Mouse (Mus musculus) liver, embryonic 11.5 days (tissue): ENCODE data around the gene Ipo13. TPM values are rescaled to one million over a fixed set of nuclear protein-coding genes. Genes with fewer than 3 reads are reported as not detected.

Source experiments
- ATAC-seq: fragments of 200-750 bp; cut with Nextera tagmentation; replicated peaks from 2 replicates; pipeline ENCODE4 v1.8.0; 2017; ENCODE audit warnings: moderate number of reproducible peaks, mild to moderate bottlenecking, moderate TSS enrichment, moderate library complexity; ENCODE audit not compliant: low FRiP score
- DNase-seq: peaks from one replicate; pipeline ENCODE4 v3.0.0-alpha.2; 2017; ENCODE audit warnings: low spot score
- H3K27ac ChIP-seq: fragments of 300-500 bp; sonication (generic); 2 replicates; pipeline ENCODE4 v1.5.1; 2014; ENCODE audit warnings: mild to moderate bottlenecking, low read depth, low read length, control low read depth
- H3K27me3 ChIP-seq: fragments of 300-500 bp; sonication (generic); replicated peaks from 2 replicates; pipeline ENCODE4 v1.6.1; 2014; ENCODE audit warnings: low read length, mixed read lengths; ENCODE audit not compliant: control insufficient read depth, insufficient read depth
- H3K36me3 ChIP-seq: fragments of 300-500 bp; sonication (generic); 2 replicates; pipeline ENCODE4 v1.6.1; 2014; ENCODE audit warnings: mild to moderate bottlenecking, low read length, moderate library complexity, mixed read lengths; ENCODE audit not compliant: control insufficient read depth, insufficient read depth
- H3K4me1 ChIP-seq: fragments of 300-500 bp; sonication (generic); replicated peaks from 2 replicates; pipeline ENCODE4 v1.6.1; 2014; ENCODE audit warnings: low read length, mixed read lengths; ENCODE audit not compliant: control insufficient read depth, insufficient read depth
- H3K4me2 ChIP-seq: fragments of 300-500 bp; sonication (generic); 2 replicates; pipeline ENCODE4 v1.6.1; 2014; ENCODE audit warnings: mild to moderate bottlenecking, control low read depth, moderate library complexity
- H3K4me3 ChIP-seq: fragments of 300-500 bp; sonication (generic); 2 replicates; pipeline ENCODE4 v1.5.1; 2014; ENCODE audit warnings: low read depth, low read length, control low read depth
- H3K9ac ChIP-seq: fragments of 300-500 bp; sonication (generic); 2 replicates; pipeline ENCODE4 v1.6.1; 2014; ENCODE audit warnings: low read depth, low read length, control low read depth
- H3K9me3 ChIP-seq: fragments of 300-500 bp; sonication (generic); 2 replicates; pipeline ENCODE4 v1.6.1; 2016; ENCODE audit warnings: low read length, inconsistent platforms, mixed read lengths; ENCODE audit not compliant: control insufficient read depth
- WGBS: fragments of 180-500 bp; shearing (Covaris S2); extraction: QIAGEN DNeasy Blood & Tissue Kit; methylation state at CpG from one replicate; pipeline ENCODE4 v1.1.7; 2014; 5-methylcytosine and 5-hydroxymethylcytosine counted together
- polyA plus RNA-seq: library from polyadenylated mRNA; unstranded; fragments of >200 nt; fragmentation: Nextera tagmentation; extraction: Ambion mirVana; gene quantifications from 2 replicates; pipeline ENCODE4 v1.2.1, GENCODE M21; 2014

Gene Ipo13
- polyA plus RNA-seq, 1 experiment from 2014 or later: 44.2 TPM

- H3K4me2 ChIP-seq: no peak overlapping the region
- H3K36me3 ChIP-seq: peaks cover 21% of the 10 kb centered on the region
- peaks cover 20% of the 10 kb centered on the region for H3K4me1 ChIP-seq
- no peak for ATAC-seq
- H3K9ac ChIP-seq: no peak overlapping the region
- no peak overlapping the region for H3K4me3 ChIP-seq
- 93% methylated on average over 10 of the region's 10 CpGs for WGBS
- H3K9me3 ChIP-seq: no peaks in the 10 kb centered on the region
- H3K27me3 ChIP-seq: no peaks in the 10 kb centered on the region; the same call in 1 of the 2 replicates
- H3K27ac ChIP-seq: no peak overlapping the region
- no peak for DNase-seq
These were observed 29.7 kb downstream of the Ipo13 start for GRCm38 (mm10) chr4:117885093-117885492.

- peaks cover 20% of the 10 kb centered on the region for H3K4me1 ChIP-seq
- 0 out of 2 replicates have a peak overlapping the region, but pooled peaks have one; percentile 77 for H3K4me3 ChIP-seq
- peak overlapping the region; percentile 98 for H3K4me2 ChIP-seq
- 100% methylated on average over 1 of the region's 1 CpGs for WGBS
- no peak overlapping the region for H3K27ac ChIP-seq
- H3K9ac ChIP-seq: 0 out of 2 replicates have a peak overlapping the region, but pooled peaks have one; percentile 81
- no peaks in the 10 kb centered on the region; the same call in 1 of the 2 replicates for H3K27me3 ChIP-seq
- peaks cover 18% of the 10 kb centered on the region; the same call in 1 of the 2 replicates for H3K36me3 ChIP-seq
- DNase-seq (no peak), ATAC-seq (no peak)
- H3K9me3 ChIP-seq: no peaks in the 10 kb centered on the region
These were observed 30.7 kb downstream of the Ipo13 start for GRCm38 (mm10) chr4:117884146-117884545.

- no peaks in the 10 kb centered on the region; the same call in 1 of the 2 replicates for H3K27me3 ChIP-seq
These were observed 31.8 kb downstream of the Ipo13 start, which contains the start of gene B4galt2 for GRCm38 (mm10) chr4:117882701-117883691. Gene B4galt2, minus strand, starts transcription at chr4:117883487.

GRCm38 (mm10) chr4:117878703-117879102 is 36.1 kb downstream of the Ipo13 start:
- ATAC-seq: no peak
- 66% methylated on average over 5 of the region's 5 CpGs for WGBS
- H3K27ac ChIP-seq: no peak overlapping the region
- peaks cover 4% of the 10 kb centered on the region; the same call in 1 of the 2 replicates for H3K4me1 ChIP-seq
- no peak overlapping the region for H3K4me2 ChIP-seq
- 0 out of 2 replicates have a peak, but pooled peaks cover 4% of the 10 kb centered on the region for H3K36me3 ChIP-seq
- no peaks in the 10 kb centered on the region for H3K9me3 ChIP-seq
- DNase-seq: no peak
- H3K27me3 ChIP-seq: no peaks in the 10 kb centered on the region; the same call in 1 of the 2 replicates
- no peak overlapping the region for H3K9ac ChIP-seq
- H3K4me3 ChIP-seq: no peak overlapping the region

More at GRCm38 (mm10) chr4:117882701-117883691, 31.8 kb downstream of the Ipo13 start, which contains the start of gene B4galt2:
- H3K4me2 ChIP-seq: peak within 1 kb of the TSS; percentile 98
- H3K9ac ChIP-seq: peak within 1 kb of the TSS; percentile 81
- peaks cover 20% of the 10 kb centered on the region for H3K4me1 ChIP-seq
- ATAC-seq (peak; percentile 22), DNase-seq (peak; percentile 73)
- no peaks in the 10 kb centered on the region for H3K9me3 ChIP-seq
- WGBS: 2% methylated on average over 91 of the region's 103 CpGs
- peak within 1 kb of the TSS; percentile 55; the same call in 1 of the 2 replicates for H3K27ac ChIP-seq
- peaks cover 18% of the 10 kb centered on the region; the same call in 1 of the 2 replicates for H3K36me3 ChIP-seq
- H3K4me3 ChIP-seq: peak within 1 kb of the TSS; percentile 77

- Histone ChIP-seq H3K9me3 (no peaks in the 10 kb centered on the region), H3K4me3 (no peak overlapping the region), H3K27me3 (no peaks in the 10 kb centered on the region; the same call in 1 of the 2 replicates), H3K4me2 (no peak overlapping the region), H3K9ac (no peak overlapping the region), H3K27ac (no peak overlapping the region), H3K4me1 (peaks cover under 1% of the 10 kb centered on the region; the same call in 1 of the 2 replicates), H3K36me3 (peaks cover 4% of the 10 kb centered on the region; the same call in 1 of the 2 replicates)
- no peak for ATAC-seq
- no peak for DNase-seq
- 73% methylated on average over 10 of the region's 10 CpGs for WGBS
These were observed 36.5 kb downstream of the Ipo13 start for GRCm38 (mm10) chr4:117878301-117878700.

GRCm38 (mm10) chr4:117873615-117874014 is 41.2 kb downstream of the Ipo13 start:
- peaks cover 18% of the 10 kb centered on the region for H3K4me1 ChIP-seq
- no peaks in the 10 kb centered on the region for H3K27me3 ChIP-seq
- DNase-seq: no peak
- H3K27ac ChIP-seq: no peak overlapping the region
- H3K9me3 ChIP-seq: no peaks in the 10 kb centered on the region
- WGBS: 92% methylated on average over 9 of the region's 9 CpGs
- H3K36me3 ChIP-seq: peaks cover 2% of the 10 kb centered on the region; the same call in 1 of the 2 replicates
- ATAC-seq: no peak
- H3K4me3 ChIP-seq: no peak overlapping the region
- no peak overlapping the region for H3K4me2 ChIP-seq
- no peak overlapping the region for H3K9ac ChIP-seq

GRCm38 (mm10) chr4:117872471-117872886 is 42.3 kb downstream of the Ipo13 start, which contains the start of gene Ccdc24:
Gene Ccdc24, minus strand, starts transcription at chr4:117872557.
- peak within 1 kb of the TSS; percentile 52 for H3K9ac ChIP-seq
- no peak within 1 kb of the TSS; the same call in 1 of the 2 replicates for H3K27ac ChIP-seq
- 8% methylated on average over 14 of the region's 14 CpGs for WGBS
- H3K36me3 ChIP-seq: peaks cover 5% of the 10 kb centered on the region; the same call in 1 of the 2 replicates
- H3K9me3 ChIP-seq: no peaks in the 10 kb centered on the region
- peak within 1 kb of the TSS; percentile 80 for H3K4me2 ChIP-seq
- peaks cover 24% of the 10 kb centered on the region for H3K4me1 ChIP-seq
- DNase-seq (peak; percentile 59), ATAC-seq (peak; percentile 32; the same call in 1 of the 2 replicates)
- H3K27me3 ChIP-seq: no peaks in the 10 kb centered on the region
- peak within 1 kb of the TSS; percentile 32 for H3K4me3 ChIP-seq

- WGBS: 46% methylated on average over 7 of the region's 7 CpGs
- ATAC-seq (peak; percentile 56), DNase-seq (no peak)
- Histone ChIP-seq H3K4me2 (peak overlapping the region; percentile 80), H3K27ac (no peak overlapping the region; the same call in 1 of the 2 replicates), H3K9me3 (no peaks in the 10 kb centered on the region), H3K4me3 (no peak overlapping the region; the same call in 1 of the 2 replicates), H3K9ac (peak overlapping the region; percentile 52), H3K4me1 (peaks cover 27% of the 10 kb centered on the region), H3K27me3 (peaks cover under 1% of the 10 kb centered on the region), H3K36me3 (peaks cover 6% of the 10 kb centered on the region; the same call in 1 of the 2 replicates)
These were observed 43.0 kb downstream of the Ipo13 start for GRCm38 (mm10) chr4:117871787-117872186.
